Mouse (Mus musculus): ENCODE results near the gene 5730455P16Rik.
"Not testable (repeated sequence)": the region's sequence is repeated elsewhere in the genome, so short reads cannot be mapped to it uniquely, and the experiment has no call there.

5730455P16Rik gene

DNA sequence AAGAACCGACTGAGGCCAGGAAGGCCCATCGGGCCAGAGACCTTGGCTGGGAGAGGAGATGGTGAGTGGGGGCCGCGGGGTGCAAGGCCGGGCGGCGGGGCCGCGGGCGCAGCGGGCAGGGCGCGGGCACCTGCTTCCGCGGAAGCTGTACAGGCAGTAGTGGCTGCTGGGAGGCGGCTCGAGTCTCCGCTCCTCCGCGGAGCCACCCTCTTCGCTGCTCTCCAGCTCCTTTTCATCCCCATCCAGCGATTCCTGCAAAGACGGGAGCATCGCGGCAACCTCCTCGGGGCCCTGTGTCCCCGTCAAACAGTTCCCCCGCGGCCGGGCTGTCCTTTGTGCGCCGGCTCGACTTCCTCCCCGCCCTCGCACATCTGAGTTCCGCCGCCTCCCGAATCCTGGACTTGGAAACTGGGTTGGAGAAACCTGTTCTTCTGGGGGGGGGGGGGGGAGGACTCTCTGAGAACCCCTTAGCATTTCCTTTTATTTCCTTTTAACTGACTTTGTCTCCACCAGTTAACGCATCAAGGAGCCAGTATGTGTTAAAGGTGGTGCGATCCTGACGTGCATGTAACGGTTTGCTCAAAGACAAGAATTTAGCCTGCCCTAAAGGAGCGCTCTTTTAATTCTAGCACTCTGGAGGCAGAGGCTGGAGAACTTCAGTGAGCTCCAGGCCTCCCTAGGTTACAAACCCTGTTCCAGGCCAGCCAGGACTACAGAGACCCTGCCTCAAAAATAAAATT lies at the start of gene 5730455P16Rik:
5730455P16Rik (minus strand) TSS at position 323 of the 740 bp plus-strand sequence.
- DNase-seq (ENCODE audit: low spot score in 2 of 2) = peak; percentile 28 to 83

- DNase-seq (ENCODE audit: low spot score in 2 of 2) = not testable (repeated sequence)
Measured at GRCm38 (mm10) chr11:80426029-80426813, 48.4 kb upstream of the 5730455P16Rik start.

- no peak for DNase-seq (ENCODE audit: low spot score in 2 of 2)
Measured at GRCm38 (mm10) chr11:80425247-80425778, 47.5 kb upstream of the 5730455P16Rik start.

GRCm38 (mm10) chr11:80424691-80425090 lies 46.9 kb upstream of the 5730455P16Rik start:
- no peak for DNase-seq (ENCODE audit: low spot score in 2 of 2)

GRCm38 (mm10) chr11:80421421-80422047 lies 43.7 kb upstream of the 5730455P16Rik start:
- no peak for DNase-seq (ENCODE audit: low spot score in 2 of 2)

DNA sequence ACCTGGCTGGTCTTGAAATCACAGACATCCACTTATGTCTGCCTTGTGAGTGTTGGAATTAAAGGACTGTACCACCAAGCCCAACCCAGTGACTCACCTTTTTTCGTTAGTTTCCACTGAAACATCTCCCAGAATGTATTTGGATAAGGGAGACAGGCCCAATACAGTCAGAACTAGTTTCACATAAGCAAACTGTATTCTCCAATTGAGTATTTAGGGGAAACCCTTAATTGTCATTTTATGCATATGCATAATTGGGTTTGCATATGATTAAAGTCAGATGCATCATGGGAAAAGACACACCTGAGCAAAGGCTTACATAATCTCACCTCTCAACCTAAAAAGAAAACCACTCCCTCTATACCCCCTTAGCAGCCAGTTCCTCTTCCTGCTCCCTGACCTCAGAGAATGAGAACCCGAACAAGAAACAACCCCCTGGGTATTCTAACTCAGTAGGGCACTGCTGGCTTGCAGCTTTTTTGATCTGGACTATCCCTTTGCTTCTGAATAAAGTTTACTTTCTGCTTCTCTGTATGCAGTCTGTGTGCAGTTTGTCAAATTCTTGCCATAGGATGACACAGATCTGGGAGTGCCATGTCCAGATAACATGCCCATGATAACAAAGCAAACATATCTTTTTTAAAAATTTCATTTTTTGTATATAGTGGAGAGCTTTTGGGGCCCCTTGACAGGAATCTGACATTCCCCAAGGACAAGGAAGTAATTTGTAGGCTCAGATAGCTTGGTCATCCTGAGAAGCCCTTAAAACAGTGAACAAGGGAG lies 42.6 kb upstream of the 5730455P16Rik start:
- DNase-seq (ENCODE audit: low spot score in 2 of 2) = no peak

GRCm38 (mm10) chr11:80419743-80420142 lies 41.9 kb upstream of the 5730455P16Rik start:
- DNase-seq (ENCODE audit: low spot score in 2 of 2) = no peak

DNA sequence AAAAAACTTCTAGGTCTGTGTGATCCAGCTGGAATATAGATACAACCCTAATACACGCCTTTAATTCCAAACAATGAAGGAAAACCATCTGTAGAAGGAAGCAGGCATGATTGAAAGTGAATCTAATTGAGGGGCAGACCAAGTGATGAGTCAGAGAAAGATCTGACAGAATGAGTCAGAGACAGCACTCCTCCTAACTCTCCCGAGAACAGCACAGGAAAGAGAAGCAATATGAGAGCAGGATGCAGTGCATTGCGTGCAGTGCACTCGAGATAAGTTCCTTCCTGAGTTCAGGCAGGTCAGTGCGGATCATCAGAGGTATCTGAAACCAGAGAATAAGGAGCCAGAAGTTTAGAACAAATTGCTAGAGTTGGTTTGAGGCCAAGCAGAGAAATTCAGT lies 39.3 kb upstream of the 5730455P16Rik start:
- no peak for DNase-seq (ENCODE audit: low spot score in 2 of 2)

GRCm38 (mm10) chr11:80410377-80410776 lies 32.5 kb upstream of the 5730455P16Rik start:
- DNase-seq (ENCODE audit: low spot score in 2 of 2) = no peak

GRCm38 (mm10) chr11:80407878-80408277 lies 30.0 kb upstream of the 5730455P16Rik start:
- DNase-seq (ENCODE audit: low spot score in 2 of 2) = not testable (repeated sequence)

- no peak for DNase-seq (ENCODE audit: low spot score in 2 of 2)
Measured at GRCm38 (mm10) chr11:80396617-80397016, 18.8 kb upstream of the 5730455P16Rik start.

GRCm38 (mm10) chr11:80395930-80396329 lies 18.1 kb upstream of the 5730455P16Rik start:
- no peak for DNase-seq (ENCODE audit: low spot score in 2 of 2)

GRCm38 (mm10) chr11:80391407-80392120 lies 13.7 kb upstream of the 5730455P16Rik start:
- no peak for DNase-seq (ENCODE audit: low spot score in 2 of 2)

DNA sequence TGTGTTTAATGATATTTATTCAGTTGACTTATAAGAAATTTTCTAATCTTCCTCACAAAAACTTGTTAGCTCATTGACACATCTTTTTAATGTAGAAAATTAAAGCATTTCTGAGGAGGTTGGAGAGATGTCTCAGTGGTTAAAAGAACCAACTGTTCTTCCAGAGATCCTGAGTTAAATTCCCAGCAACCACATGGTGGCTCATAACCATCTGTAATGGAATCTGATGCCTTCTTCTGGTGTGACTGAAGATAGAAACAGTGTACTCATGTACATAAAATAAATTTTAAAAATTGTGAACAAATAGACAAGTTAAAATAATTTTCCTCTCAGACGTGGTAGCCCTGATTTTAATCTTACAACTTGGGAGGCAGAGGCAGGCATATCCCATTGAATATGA lies 12.1 kb upstream of the 5730455P16Rik start:
- no peak for DNase-seq (ENCODE audit: low spot score in 2 of 2)

GRCm38 (mm10) chr11:80386790-80387189 lies 9.0 kb upstream of the 5730455P16Rik start:
- DNase-seq (ENCODE audit: low spot score in 2 of 2) = no peak

DNA sequence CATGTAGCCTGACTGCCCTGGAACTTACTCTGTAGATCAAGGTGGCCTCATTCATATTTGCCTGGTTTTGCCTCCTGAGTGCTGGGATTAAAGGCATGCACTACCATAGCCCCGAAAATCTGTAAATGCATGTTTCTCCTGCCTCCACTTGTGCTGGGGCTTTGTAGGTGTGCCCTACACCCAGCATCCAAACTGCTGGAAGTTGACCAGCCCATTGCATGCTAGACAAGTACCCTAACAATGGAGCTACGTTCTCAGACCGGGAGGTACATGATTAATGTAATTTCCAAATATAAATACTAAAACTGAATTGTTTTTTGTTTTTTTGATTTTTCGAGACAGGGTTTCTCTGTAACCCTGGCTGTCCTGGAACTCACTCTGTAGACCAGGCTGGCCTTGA lies 7.2 kb upstream of the 5730455P16Rik start:
- DNase-seq (ENCODE audit: low spot score in 2 of 2) = no peak

GRCm38 (mm10) chr11:80384461-80384860 lies 6.6 kb upstream of the 5730455P16Rik start:
- no peak for DNase-seq (ENCODE audit: low spot score in 2 of 2)

DNA sequence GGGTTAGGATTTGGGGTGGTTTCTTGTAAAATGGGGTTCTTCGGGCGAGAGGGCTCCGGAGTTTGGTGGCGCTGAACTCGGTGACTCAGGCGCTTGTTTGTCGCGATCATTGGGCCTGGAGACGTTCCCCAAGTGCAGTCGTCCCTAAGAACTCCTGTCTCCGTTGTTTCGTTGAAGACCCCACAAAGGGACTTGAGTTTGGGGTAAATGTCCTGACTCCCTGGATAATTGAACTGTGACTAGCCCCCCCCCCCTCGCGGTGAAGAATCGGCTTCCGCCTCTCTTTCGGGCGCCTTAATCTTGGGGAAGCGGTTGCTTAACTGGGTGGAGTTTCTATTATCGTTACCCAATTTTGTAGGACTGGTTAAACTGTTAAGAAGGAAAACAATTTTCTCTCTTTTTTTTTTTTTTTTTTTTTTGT lies 5.8 kb upstream of the 5730455P16Rik start:
- no peak for DNase-seq (ENCODE audit: low spot score in 2 of 2)

- DNase-seq (ENCODE audit: low spot score in 2 of 2) = peak; percentile 88 to 98
Measured at GRCm38 (mm10) chr11:80383019-80383625, 5.3 kb upstream of the 5730455P16Rik start, which contains the start of gene Zfp207. Gene Zfp207, plus strand, starts transcription at chr11:80383279.

- no peak for DNase-seq (ENCODE audit: low spot score in 2 of 2)
Measured at GRCm38 (mm10) chr11:80382626-80383018, 4.8 kb upstream of the 5730455P16Rik start.
